Mouse (Mus musculus): ENCODE measurements at regions not wholly inside any gene's neighbourhood (a gene's known extent, or its start where the extent isn't known, plus 50 kb on each side); places are given as distances from the start of the nearest gene placed in this dataset.

DNA sequence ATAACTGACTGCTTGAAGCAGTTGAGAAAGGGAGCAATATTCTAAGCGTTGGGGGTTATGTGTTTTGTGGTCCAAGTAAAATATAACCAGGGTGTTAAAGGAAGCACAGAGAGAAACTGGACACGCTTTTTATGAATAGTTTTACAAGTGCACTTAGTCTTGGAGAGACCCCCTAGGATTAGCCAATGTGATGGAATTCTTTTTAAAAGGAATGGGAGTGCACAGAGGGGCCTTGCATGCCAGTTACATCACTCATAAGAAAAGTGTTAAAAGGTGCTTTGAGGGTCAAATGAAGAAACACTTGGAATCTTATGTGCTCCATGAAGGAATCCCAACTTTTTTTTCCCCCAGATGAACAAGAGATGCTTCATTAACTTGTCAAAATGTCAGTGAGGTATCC, 394.4 kb downstream of the Bckdhb start:
- ATAC-seq (replicated peaks; ENCODE audit: low FRiP score) (no peak), DNase-seq (ENCODE audit: low spot score) (no peak)
- no peaks in the 10 kb centered on the region for H3K9me3 ChIP-seq (ENCODE audit: control insufficient read depth, low read length)
- no peak overlapping the region for H3K27ac ChIP-seq (ENCODE audit: low read depth, low read length)
- WGBS, result 63% methylated on average over 2 of the region's 2 CpGs
- no peaks in the 10 kb centered on the region for H3K4me1 ChIP-seq (replicated peaks; ENCODE audit: control insufficient read depth, insufficient read depth, low read length)
- no peak overlapping the region for H3K9ac ChIP-seq (ENCODE audit: low read length)
- H3K36me3 ChIP-seq (ENCODE audit: control insufficient read depth, insufficient read depth, low read length), result no peaks in the 10 kb centered on the region
- no peaks in the 10 kb centered on the region for H3K27me3 ChIP-seq (ENCODE audit: control insufficient read depth, insufficient read depth, low read length)
- H3K4me2 ChIP-seq (ENCODE audit: low read depth, low read length, severe bottlenecking), result no peak overlapping the region
- H3K4me3 ChIP-seq (ENCODE audit: low read depth, low read length), result no peak overlapping the region

DNA sequence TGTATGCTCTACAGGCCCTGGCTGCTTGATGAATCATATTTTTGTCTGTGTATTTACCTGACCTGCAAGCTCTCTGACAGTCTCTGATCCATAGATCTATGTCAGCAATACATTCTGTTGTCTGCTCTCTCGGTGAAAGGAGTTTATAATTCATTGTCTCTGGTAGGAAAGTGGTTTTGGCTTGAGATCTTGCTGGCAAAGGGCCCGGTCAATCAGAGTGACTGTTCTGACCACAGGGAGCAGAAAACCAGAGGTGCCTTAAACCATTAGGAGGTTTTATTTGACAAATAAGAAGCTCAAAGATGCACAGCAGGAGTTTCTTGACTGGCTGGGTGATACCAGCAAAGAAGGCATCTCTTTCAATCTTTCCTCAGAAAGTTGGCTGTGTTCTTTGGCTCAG, 398.2 kb downstream of the Bckdhb start:
- no peak overlapping the region for H3K4me2 ChIP-seq (ENCODE audit: low read depth, low read length, severe bottlenecking)
- no peaks in the 10 kb centered on the region for H3K36me3 ChIP-seq (ENCODE audit: control insufficient read depth, insufficient read depth, low read length)
- H3K4me1 ChIP-seq (replicated peaks; ENCODE audit: control insufficient read depth, insufficient read depth, low read length), result no peaks in the 10 kb centered on the region
- H3K9ac ChIP-seq (ENCODE audit: low read length), result no peak overlapping the region
- H3K9me3 ChIP-seq (ENCODE audit: control insufficient read depth, low read length), result no peaks in the 10 kb centered on the region
- DNase-seq (ENCODE audit: low spot score), result no peak
- no peaks in the 10 kb centered on the region for H3K27me3 ChIP-seq (ENCODE audit: control insufficient read depth, insufficient read depth, low read length)
- WGBS, result 75% methylated on average over 2 of the region's 2 CpGs
- no peak overlapping the region for H3K4me3 ChIP-seq (ENCODE audit: low read depth, low read length)
- no peak overlapping the region for H3K27ac ChIP-seq (ENCODE audit: low read depth, low read length)
- ATAC-seq (replicated peaks; ENCODE audit: low FRiP score), result no peak

DNA sequence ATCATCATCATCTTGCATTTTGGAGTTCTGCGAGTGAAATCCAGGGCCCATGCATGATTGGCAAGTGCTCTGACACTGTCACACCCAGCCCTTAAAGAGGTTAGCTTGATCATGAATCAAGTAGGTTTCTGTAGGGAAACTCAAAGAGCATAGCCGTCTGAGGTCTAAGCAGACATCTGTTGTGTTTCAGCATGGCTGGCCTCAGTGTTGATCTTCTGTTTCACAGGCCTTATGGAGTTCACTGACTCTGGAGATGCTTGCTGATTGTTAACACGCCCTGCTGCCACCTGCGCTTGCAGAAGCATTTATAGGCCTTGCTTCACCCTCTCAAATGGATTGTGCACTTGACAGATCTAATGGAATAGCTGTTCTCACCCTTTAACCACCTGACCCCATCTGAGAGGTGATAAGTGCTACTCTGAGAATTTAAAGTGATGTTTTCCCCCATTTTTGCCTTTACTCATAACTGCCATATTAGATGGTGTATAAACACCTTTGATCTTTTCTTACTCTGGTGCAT, 406.2 kb downstream of the Bckdhb start:
- 77% methylated on average over 4 of the region's 4 CpGs for WGBS
- DNase-seq (ENCODE audit: low spot score), result no peak
- H3K4me1 ChIP-seq (replicated peaks; ENCODE audit: control insufficient read depth, insufficient read depth, low read length), result no peaks in the 10 kb centered on the region
- no peaks in the 10 kb centered on the region for H3K27me3 ChIP-seq (ENCODE audit: control insufficient read depth, insufficient read depth, low read length)
- H3K27ac ChIP-seq (ENCODE audit: low read depth, low read length), result no peak overlapping the region
- no peak for ATAC-seq (replicated peaks; ENCODE audit: low FRiP score)
- no peaks in the 10 kb centered on the region for H3K9me3 ChIP-seq (ENCODE audit: control insufficient read depth, low read length)
- no peaks in the 10 kb centered on the region for H3K36me3 ChIP-seq (ENCODE audit: control insufficient read depth, insufficient read depth, low read length)
- H3K9ac ChIP-seq (ENCODE audit: low read length), result no peak overlapping the region
- H3K4me3 ChIP-seq (ENCODE audit: low read depth, low read length), result no peak overlapping the region
- H3K4me2 ChIP-seq (ENCODE audit: low read depth, low read length, severe bottlenecking), result no peak overlapping the region

DNA sequence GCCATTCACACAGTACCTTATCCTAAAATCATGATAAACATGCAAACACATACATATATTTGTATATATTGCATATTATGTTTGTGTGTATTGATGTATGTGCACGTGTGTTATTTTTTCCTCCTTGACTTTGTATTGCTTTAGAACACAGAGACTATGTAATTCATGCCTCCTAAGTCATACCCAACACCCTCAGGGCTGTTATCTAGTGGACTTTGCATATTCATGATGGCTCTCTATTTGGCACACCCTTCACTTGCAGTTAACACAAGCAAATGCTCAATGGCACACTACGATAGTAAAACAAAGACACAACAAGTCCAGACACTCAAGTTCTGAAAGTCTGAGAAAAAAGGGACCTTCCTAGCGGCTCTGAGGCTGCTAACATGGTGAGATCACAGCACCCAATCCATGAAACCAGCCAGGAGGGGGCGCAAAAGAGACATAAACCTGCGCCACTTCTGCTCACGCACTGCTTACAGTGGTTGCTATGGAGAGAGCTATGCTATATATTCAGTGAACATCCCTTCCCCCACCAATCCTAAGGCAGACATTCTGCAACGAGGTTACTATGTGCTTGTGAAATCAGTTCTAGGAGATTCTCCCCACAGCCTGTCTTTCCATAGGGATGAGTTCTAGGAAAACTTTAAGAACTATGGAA, 418.6 kb downstream of the Bckdhb start:
- H3K9ac ChIP-seq (ENCODE audit: low read length), result no peak overlapping the region
- no peak overlapping the region for H3K4me2 ChIP-seq (ENCODE audit: low read depth, low read length, severe bottlenecking)
- 21% methylated on average over 7 of the region's 7 CpGs for WGBS
- DNase-seq (ENCODE audit: low spot score), result peak; percentile 89
- no peak overlapping the region for H3K27ac ChIP-seq (ENCODE audit: low read depth, low read length)
- H3K4me3 ChIP-seq (ENCODE audit: low read depth, low read length), result no peak overlapping the region
- no peaks in the 10 kb centered on the region for H3K27me3 ChIP-seq (ENCODE audit: control insufficient read depth, insufficient read depth, low read length)
- H3K4me1 ChIP-seq (replicated peaks; ENCODE audit: control insufficient read depth, insufficient read depth, low read length), result no peaks in the 10 kb centered on the region
- peak; percentile 93 for ATAC-seq (replicated peaks; ENCODE audit: low FRiP score)
- H3K9me3 ChIP-seq (ENCODE audit: control insufficient read depth, low read length), result no peaks in the 10 kb centered on the region
- no peaks in the 10 kb centered on the region for H3K36me3 ChIP-seq (ENCODE audit: control insufficient read depth, insufficient read depth, low read length)

DNA sequence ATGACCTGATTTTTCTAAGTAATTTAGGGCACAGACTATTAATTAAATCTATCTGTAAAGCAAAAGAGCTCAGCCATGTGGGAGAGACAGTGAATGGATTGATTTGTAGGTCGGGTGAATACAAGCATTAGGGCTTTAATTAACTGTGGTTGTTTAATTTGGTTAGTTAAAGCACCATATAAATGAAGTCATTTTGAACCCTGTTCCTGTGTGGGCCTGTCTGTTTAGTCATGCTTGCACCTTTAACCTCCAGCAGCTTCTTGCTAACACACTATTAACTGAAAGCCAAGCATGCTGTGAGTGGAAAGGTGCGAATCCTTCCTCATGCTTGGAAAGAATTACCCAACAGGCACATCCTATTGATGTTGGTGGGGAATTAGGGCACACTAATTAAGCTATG, 425.3 kb downstream of the Bckdhb start:
- DNase-seq (ENCODE audit: low spot score) (no peak), ATAC-seq (replicated peaks; ENCODE audit: low FRiP score) (peak; percentile 81)
- Histone ChIP-seq H3K4me2 (ENCODE audit: low read depth, low read length, severe bottlenecking) (no peak overlapping the region), H3K27ac (ENCODE audit: low read depth, low read length) (no peak overlapping the region), H3K36me3 (ENCODE audit: control insufficient read depth, insufficient read depth, low read length) (no peaks in the 10 kb centered on the region), H3K4me3 (ENCODE audit: low read depth, low read length) (no peak overlapping the region), H3K9ac (ENCODE audit: low read length) (no peak overlapping the region), H3K4me1 (replicated peaks; ENCODE audit: control insufficient read depth, insufficient read depth, low read length) (no peaks in the 10 kb centered on the region), H3K27me3 (ENCODE audit: control insufficient read depth, insufficient read depth, low read length) (no peaks in the 10 kb centered on the region), H3K9me3 (ENCODE audit: control insufficient read depth, low read length) (no peaks in the 10 kb centered on the region)
- WGBS, result 14% methylated on average over 2 of the region's 2 CpGs

DNA sequence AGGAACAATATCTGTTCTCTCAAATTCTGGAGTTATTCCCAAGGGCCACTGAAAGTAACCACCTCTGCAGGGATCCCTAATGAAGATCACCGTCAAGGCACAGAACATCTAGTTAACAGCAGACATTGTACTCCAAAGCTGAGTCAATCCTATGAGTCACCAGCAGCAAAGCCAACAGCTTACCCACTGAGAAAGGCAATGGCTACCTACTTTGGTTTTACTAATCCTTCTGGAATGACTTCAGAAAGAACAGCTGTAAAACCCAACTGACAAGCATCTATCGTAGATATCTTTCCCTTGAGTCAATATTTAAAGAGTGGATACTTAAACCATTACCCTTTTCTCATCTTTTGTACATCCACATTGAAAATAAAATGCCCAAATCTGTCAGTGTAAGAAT, 429.5 kb downstream of the Bckdhb start:
- ATAC-seq (replicated peaks; ENCODE audit: low FRiP score) (no peak), DNase-seq (ENCODE audit: low spot score) (no peak)
- no peaks in the 10 kb centered on the region for H3K4me1 ChIP-seq (replicated peaks; ENCODE audit: control insufficient read depth, insufficient read depth, low read length)
- 80% methylated on average over 2 of the region's 2 CpGs for WGBS
- H3K27ac ChIP-seq (ENCODE audit: low read depth, low read length), result no peak overlapping the region
- no peak overlapping the region for H3K9ac ChIP-seq (ENCODE audit: low read length)
- H3K9me3 ChIP-seq (ENCODE audit: control insufficient read depth, low read length), result no peaks in the 10 kb centered on the region
- H3K27me3 ChIP-seq (ENCODE audit: control insufficient read depth, insufficient read depth, low read length), result no peaks in the 10 kb centered on the region
- H3K4me2 ChIP-seq (ENCODE audit: low read depth, low read length, severe bottlenecking), result no peak overlapping the region
- no peaks in the 10 kb centered on the region for H3K36me3 ChIP-seq (ENCODE audit: control insufficient read depth, insufficient read depth, low read length)
- no peak overlapping the region for H3K4me3 ChIP-seq (ENCODE audit: low read depth, low read length)

DNA sequence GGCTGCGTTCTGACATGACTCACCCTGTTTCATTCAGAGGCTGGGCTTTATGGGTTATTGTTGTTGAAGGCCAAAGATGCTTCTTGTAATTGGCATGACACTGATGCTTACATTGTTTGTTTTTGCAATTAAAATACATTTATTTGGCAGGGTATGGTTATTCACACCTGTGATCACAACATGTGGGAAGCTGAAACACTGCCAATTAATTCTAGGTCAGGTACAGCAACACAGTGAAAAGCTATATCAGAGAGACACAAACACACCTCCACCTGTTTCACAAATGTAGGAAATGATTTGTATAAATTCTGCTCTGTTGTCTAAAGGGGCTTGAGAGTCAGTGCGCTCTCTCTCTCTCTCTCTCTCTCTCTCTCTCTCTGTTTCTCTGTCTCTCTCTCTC, 431.2 kb downstream of the Bckdhb start:
- H3K4me2 ChIP-seq (ENCODE audit: low read depth, low read length, severe bottlenecking), result no peak overlapping the region
- no peaks in the 10 kb centered on the region for H3K27me3 ChIP-seq (ENCODE audit: control insufficient read depth, insufficient read depth, low read length)
- no peak overlapping the region for H3K27ac ChIP-seq (ENCODE audit: low read depth, low read length)
- H3K4me3 ChIP-seq (ENCODE audit: low read depth, low read length), result no peak overlapping the region
- no peak for ATAC-seq (replicated peaks; ENCODE audit: low FRiP score)
- no peaks in the 10 kb centered on the region for H3K36me3 ChIP-seq (ENCODE audit: control insufficient read depth, insufficient read depth, low read length)
- H3K9me3 ChIP-seq (ENCODE audit: control insufficient read depth, low read length), result no peaks in the 10 kb centered on the region
- H3K9ac ChIP-seq (ENCODE audit: low read length), result no peak overlapping the region
- no peaks in the 10 kb centered on the region for H3K4me1 ChIP-seq (replicated peaks; ENCODE audit: control insufficient read depth, insufficient read depth, low read length)
- DNase-seq (ENCODE audit: low spot score), result no peak
- 95% methylated on average over 2 of the region's 2 CpGs for WGBS

DNA sequence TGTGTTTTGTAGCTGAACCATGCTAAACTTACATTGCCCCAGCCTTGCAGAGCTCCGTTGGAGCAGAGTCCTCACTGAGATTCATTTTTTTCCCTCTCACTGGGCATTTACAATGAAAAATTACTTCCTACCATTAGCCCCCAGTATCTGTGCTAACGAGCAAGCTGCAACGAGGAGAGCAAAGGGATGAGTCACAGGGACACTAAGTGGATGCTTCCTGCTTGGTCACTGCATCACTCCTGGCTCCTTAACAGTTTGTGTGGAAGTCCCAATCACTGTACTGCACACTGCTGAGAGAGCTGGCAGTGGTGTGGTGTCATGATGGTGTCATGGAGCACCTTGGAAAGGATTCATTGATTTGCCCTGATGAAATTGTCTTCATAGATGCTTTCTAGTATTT, 434.9 kb downstream of the Bckdhb start:
- H3K4me2 ChIP-seq (ENCODE audit: low read depth, low read length, severe bottlenecking), result no peak overlapping the region

DNA sequence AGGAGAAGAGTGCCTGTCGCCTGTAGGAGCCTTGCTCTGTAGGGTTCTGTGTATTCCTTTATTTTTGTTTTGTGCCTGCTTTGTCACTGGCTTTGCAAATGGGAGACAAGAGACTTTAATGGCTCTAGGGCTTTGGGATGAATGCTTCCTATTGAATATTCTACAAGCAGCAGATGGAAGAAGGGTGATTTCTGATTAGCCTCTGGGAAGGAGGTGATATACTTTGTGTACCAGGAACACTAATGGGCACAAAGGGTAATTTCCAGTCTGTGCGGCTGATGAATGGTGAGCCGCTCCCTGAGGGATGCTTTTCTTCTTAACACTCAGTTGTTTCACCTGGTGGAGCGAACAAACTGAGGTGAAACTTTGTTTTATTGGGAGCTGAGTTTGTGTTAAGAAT, 435.5 kb downstream of the Bckdhb start:
- no peak for DNase-seq (ENCODE audit: low spot score)
- no peak for ATAC-seq (replicated peaks; ENCODE audit: low FRiP score)
- Histone ChIP-seq H3K9ac (ENCODE audit: low read length) (no peak overlapping the region), H3K4me2 (ENCODE audit: low read depth, low read length, severe bottlenecking) (no peak overlapping the region), H3K36me3 (ENCODE audit: control insufficient read depth, insufficient read depth, low read length) (no peaks in the 10 kb centered on the region), H3K27me3 (ENCODE audit: control insufficient read depth, insufficient read depth, low read length) (no peaks in the 10 kb centered on the region), H3K9me3 (ENCODE audit: control insufficient read depth, low read length) (no peaks in the 10 kb centered on the region), H3K27ac (ENCODE audit: low read depth, low read length) (no peak overlapping the region), H3K4me1 (replicated peaks; ENCODE audit: control insufficient read depth, insufficient read depth, low read length) (no peaks in the 10 kb centered on the region), H3K4me3 (ENCODE audit: low read depth, low read length) (no peak overlapping the region)
- 61% methylated on average over 4 of the region's 4 CpGs for WGBS

More for the DNA sequence above, 434.9 kb downstream of the Bckdhb start:
- Histone ChIP-seq H3K36me3 (ENCODE audit: control insufficient read depth, insufficient read depth, low read length) (no peaks in the 10 kb centered on the region), H3K27ac (ENCODE audit: low read depth, low read length) (no peak overlapping the region), H3K27me3 (ENCODE audit: control insufficient read depth, insufficient read depth, low read length) (no peaks in the 10 kb centered on the region), H3K4me1 (replicated peaks; ENCODE audit: control insufficient read depth, insufficient read depth, low read length) (no peaks in the 10 kb centered on the region), H3K9me3 (ENCODE audit: control insufficient read depth, low read length) (no peaks in the 10 kb centered on the region), H3K4me3 (ENCODE audit: low read depth, low read length) (no peak overlapping the region), H3K9ac (ENCODE audit: low read length) (no peak overlapping the region)
- DNase-seq (ENCODE audit: low spot score), result no peak
- ATAC-seq (replicated peaks; ENCODE audit: low FRiP score), result no peak
- WGBS, result 31% methylated on average over 3 of the region's 3 CpGs
